Mouse (Mus musculus): Measurements from ENCODE around the gene Podn. TPM values are rescaled to one million over a fixed set of nuclear protein-coding genes. Genes with fewer than 3 reads are reported as not detected.
"Not testable (repeated sequence)": the region's sequence is repeated elsewhere in the genome, so short reads cannot be mapped to it uniquely, and the experiment has no call there.

The Podn gene
- total RNA-seq (2014; rRNA removed) (2.5 and 4.0 TPM in 2 replicates), polyA plus RNA-seq (2015; fragmentation: Nextera tagmentation; extraction: Ambion mirVana) (0.74 and 1.2 TPM in 2 replicates)

DNA sequence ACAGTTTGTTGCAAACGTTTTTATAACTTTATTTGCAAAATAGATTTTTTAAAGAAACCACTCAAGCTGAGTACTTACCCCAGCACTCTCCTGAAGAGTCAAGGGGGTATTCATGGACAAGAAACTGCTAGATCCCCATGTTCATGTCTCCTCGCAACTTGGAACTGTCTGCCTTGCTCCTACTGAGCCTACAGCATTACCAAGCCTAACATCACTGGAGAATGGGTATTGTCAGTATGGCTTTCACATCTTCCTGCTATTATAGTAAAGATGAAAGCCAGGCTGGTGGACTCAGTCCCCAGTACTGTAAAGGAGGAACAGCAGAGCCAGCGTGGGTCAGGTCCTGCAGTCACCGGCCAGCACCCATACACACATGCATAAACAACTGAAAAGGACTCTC lies at the start of gene Podn:
Gene Podn, minus strand, starts transcription at position 101 of the 400 bp plus-strand sequence.
- no peak for TF ChIP-seq CTCF (IDR thresholded peaks at IDR 0.05; ENCODE audit: low read depth)
- no peak within 1 kb of the TSS for H3K4me2 ChIP-seq (ENCODE audit: low read depth, low read length)
- no peak within 1 kb of the TSS for H3K9ac ChIP-seq (replicated peaks; ENCODE audit: low read length)
- no peaks in the 10 kb centered on the region for H3K36me3 ChIP-seq (ENCODE audit: insufficient read depth, low read length)
- H3K4me1 ChIP-seq (ENCODE audit: insufficient read depth, low read length): no peaks in the 10 kb centered on the region
- no peak within 1 kb of the TSS for H3K27ac ChIP-seq
- no peak for ATAC-seq
- H3K27me3 ChIP-seq (ENCODE audit: insufficient read depth, low read length): no peaks in the 10 kb centered on the region
- 93% methylated on average over 4 of the region's 4 CpGs for WGBS
- H3K4me3 ChIP-seq (ENCODE audit: low read length): no peak within 1 kb of the TSS
- no peaks in the 10 kb centered on the region for H3K9me3 ChIP-seq (ENCODE audit: low read length)
- no peak for DNase-seq (ENCODE audit: low spot score)

- not testable (repeated sequence) for H3K27ac ChIP-seq; H3K4me2 ChIP-seq (ENCODE audit: low read depth, low read length); H3K9ac ChIP-seq (replicated peaks; ENCODE audit: low read length); ATAC-seq; H3K36me3 ChIP-seq (ENCODE audit: insufficient read depth, low read length); DNase-seq (ENCODE audit: low spot score); H3K27me3 ChIP-seq (ENCODE audit: insufficient read depth, low read length); H3K4me1 ChIP-seq (ENCODE audit: insufficient read depth, low read length); H3K9me3 ChIP-seq (ENCODE audit: low read length); H3K4me3 ChIP-seq (ENCODE audit: low read length)
- 48% methylated on average over 3 of the region's 3 CpGs for WGBS
Measured at GRCm38 (mm10) chr4:108145554-108145953, 49.3 kb upstream of the Podn start.

DNA sequence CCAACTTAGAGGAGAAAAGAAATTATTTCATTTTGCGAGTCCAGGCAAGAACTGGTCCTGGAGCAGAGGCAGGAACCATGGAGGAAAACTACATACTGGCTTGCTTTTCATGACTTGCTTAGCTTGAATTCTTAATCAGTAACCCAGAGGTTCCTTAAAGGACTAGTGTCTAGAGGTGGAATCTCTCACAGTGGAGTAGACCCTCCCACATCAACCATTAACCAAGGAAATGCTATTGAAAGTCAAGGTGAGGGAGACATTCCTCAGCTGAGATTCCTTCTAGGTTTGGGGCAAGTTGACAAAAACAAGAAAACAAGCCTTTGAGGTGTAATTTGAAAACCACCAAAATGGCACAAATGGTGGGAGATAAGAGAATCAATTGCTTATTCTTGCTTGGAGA lies 48.6 kb upstream of the Podn start, which contains the start of gene Scp2:
Gene Scp2, minus strand, starts transcription at position 119 of the 400 bp plus-strand sequence.
- ATAC-seq (no peak), DNase-seq (ENCODE audit: low spot score) (no peak)
- TF ChIP-seq CTCF (IDR thresholded peaks at IDR 0.05; ENCODE audit: low read depth): no peak
- no peak within 1 kb of the TSS for H3K4me2 ChIP-seq (ENCODE audit: low read depth, low read length)
- H3K4me3 ChIP-seq (ENCODE audit: low read length): no peak within 1 kb of the TSS
- H3K9me3 ChIP-seq (ENCODE audit: low read length): no peaks in the 10 kb centered on the region
- WGBS: 92% methylated on average over 1 of the region's 1 CpGs
- no peak within 1 kb of the TSS for H3K9ac ChIP-seq (replicated peaks; ENCODE audit: low read length)
- no peaks in the 10 kb centered on the region for H3K36me3 ChIP-seq (ENCODE audit: insufficient read depth, low read length)
- no peak within 1 kb of the TSS for H3K27ac ChIP-seq
- no peaks in the 10 kb centered on the region for H3K27me3 ChIP-seq (ENCODE audit: insufficient read depth, low read length)
- H3K4me1 ChIP-seq (ENCODE audit: insufficient read depth, low read length): no peaks in the 10 kb centered on the region

DNA sequence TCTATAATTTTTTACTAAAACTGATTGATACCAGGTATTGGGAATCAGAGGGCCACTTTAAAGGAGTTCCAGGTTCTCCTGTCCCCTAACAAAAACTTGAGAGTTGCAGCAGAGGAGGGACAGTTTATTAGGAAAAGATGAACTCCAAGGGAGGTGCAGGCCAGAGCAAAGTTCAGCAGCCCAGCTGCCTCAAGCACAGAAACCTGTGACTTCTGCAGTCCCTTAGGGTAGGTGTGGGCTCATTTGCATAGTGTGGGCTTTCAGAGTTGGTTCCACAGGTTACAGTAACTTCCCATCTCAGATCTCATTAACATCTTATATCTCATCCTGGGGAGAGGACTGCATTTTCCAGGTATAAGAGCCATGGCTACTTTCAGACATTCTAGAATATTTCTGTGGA lies 47.5 kb upstream of the Podn start:
- Histone ChIP-seq H3K36me3 (ENCODE audit: insufficient read depth, low read length) (no peaks in the 10 kb centered on the region), H3K9me3 (ENCODE audit: low read length) (no peaks in the 10 kb centered on the region), H3K4me2 (ENCODE audit: low read depth, low read length) (no peak overlapping the region), H3K4me3 (ENCODE audit: low read length) (no peak overlapping the region), H3K27ac (no peak overlapping the region), H3K9ac (replicated peaks; ENCODE audit: low read length) (no peak overlapping the region), H3K4me1 (ENCODE audit: insufficient read depth, low read length) (no peaks in the 10 kb centered on the region), H3K27me3 (ENCODE audit: insufficient read depth, low read length) (no peaks in the 10 kb centered on the region)
- ATAC-seq: no peak
- TF ChIP-seq CTCF (IDR thresholded peaks at IDR 0.05; ENCODE audit: low read depth): no peak
- DNase-seq (ENCODE audit: low spot score): no peak

- H3K9me3 ChIP-seq (ENCODE audit: low read length); H3K4me3 ChIP-seq (ENCODE audit: low read length); DNase-seq (ENCODE audit: low spot score); H3K27ac ChIP-seq; H3K27me3 ChIP-seq (ENCODE audit: insufficient read depth, low read length); H3K36me3 ChIP-seq (ENCODE audit: insufficient read depth, low read length); ATAC-seq; H3K4me2 ChIP-seq (ENCODE audit: low read depth, low read length); H3K4me1 ChIP-seq (ENCODE audit: insufficient read depth, low read length); H3K9ac ChIP-seq (replicated peaks; ENCODE audit: low read length): not testable (repeated sequence)
- 92% methylated on average over 2 of the region's 2 CpGs for WGBS
Measured at GRCm38 (mm10) chr4:108143178-108143577, 46.9 kb upstream of the Podn start.

DNA sequence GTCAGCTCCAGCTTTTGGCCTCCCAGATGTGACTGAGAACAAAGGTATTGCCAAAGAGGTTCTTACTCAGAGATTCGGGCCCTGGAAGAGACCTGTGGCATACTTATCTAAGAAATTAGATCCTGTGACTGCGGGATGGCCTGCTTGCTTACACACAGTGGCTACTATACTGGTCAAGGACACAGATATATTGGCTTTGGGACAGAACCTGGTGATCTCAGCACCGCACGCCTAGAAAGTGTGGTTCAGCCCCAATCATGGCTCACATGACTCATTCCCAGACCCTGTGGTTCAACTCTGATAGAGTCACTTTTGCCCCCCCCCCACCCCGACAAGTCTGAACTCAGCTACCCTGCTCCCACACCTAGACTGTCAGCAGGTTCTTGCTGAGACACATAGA lies 40.7 kb upstream of the Podn start:
- Histone ChIP-seq H3K9ac (replicated peaks; ENCODE audit: low read length) (no peak overlapping the region), H3K4me2 (ENCODE audit: low read depth, low read length) (no peak overlapping the region), H3K4me1 (ENCODE audit: insufficient read depth, low read length) (no peaks in the 10 kb centered on the region), H3K27ac (no peak overlapping the region), H3K4me3 (ENCODE audit: low read length) (no peak overlapping the region), H3K36me3 (ENCODE audit: insufficient read depth, low read length) (no peaks in the 10 kb centered on the region), H3K9me3 (ENCODE audit: low read length) (no peaks in the 10 kb centered on the region), H3K27me3 (ENCODE audit: insufficient read depth, low read length) (no peaks in the 10 kb centered on the region)
- TF ChIP-seq CTCF (IDR thresholded peaks at IDR 0.05; ENCODE audit: low read depth): no peak
- ATAC-seq (no peak), DNase-seq (ENCODE audit: low spot score) (no peak)
- 93% methylated on average over 5 of the region's 5 CpGs for WGBS

DNA sequence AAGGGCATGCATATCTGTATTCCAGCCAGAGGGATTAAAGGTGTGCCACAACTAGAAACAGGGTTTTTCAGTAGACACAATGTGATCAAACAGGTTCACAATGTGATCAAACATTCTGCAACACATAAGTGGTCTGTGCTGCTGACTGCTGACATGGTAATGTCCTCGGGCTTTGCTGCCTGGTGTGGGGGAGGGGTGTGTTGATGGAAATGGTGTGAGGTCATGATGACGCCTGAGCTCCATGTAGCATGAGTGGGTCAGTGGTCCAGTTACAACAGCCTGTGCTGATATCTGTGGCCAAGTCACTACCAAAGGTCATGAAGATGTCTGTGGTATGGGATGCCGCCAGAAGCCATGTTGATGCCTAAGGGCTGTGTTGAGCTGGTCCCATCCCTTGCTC lies 34.2 kb upstream of the Podn start:
- H3K9me3 ChIP-seq (ENCODE audit: low read length): peaks cover 3% of the 10 kb centered on the region; the same call in 1 of the 2 replicates
- no peaks in the 10 kb centered on the region for H3K4me1 ChIP-seq (ENCODE audit: insufficient read depth, low read length)
- H3K4me3 ChIP-seq (ENCODE audit: low read length): no peak overlapping the region
- no peak overlapping the region for H3K27ac ChIP-seq
- ATAC-seq (no peak), DNase-seq (ENCODE audit: low spot score) (no peak)
- no peak for TF ChIP-seq CTCF (IDR thresholded peaks at IDR 0.05; ENCODE audit: low read depth)
- no peaks in the 10 kb centered on the region for H3K27me3 ChIP-seq (ENCODE audit: insufficient read depth, low read length)
- 95% methylated on average over 3 of the region's 3 CpGs for WGBS
- no peaks in the 10 kb centered on the region for H3K36me3 ChIP-seq (ENCODE audit: insufficient read depth, low read length)
- H3K4me2 ChIP-seq (ENCODE audit: low read depth, low read length): no peak overlapping the region
- no peak overlapping the region for H3K9ac ChIP-seq (replicated peaks; ENCODE audit: low read length)

Data from hindbrain, postnatal 0 days (tissue).